Mouse (Mus musculus) hindbrain, embryonic 12.5 days (tissue): ENCODE data around the gene Gm7876. TPM values are rescaled to one million over a fixed set of nuclear protein-coding genes. Genes with fewer than 3 reads are reported as not detected.
A peak's percentile ranks its signal among the peaks of the same experiment; 100 is the strongest.
"Not testable (repeated sequence)": the region's sequence is repeated elsewhere in the genome, so short reads cannot be mapped to it uniquely, and the experiment has no call there.

ENCODE experiments used
- ATAC-seq: fragments of 200-750 bp; cut with Nextera tagmentation; 2 replicates; pipeline ENCODE4 v1.8.0; 2017; ENCODE audit warnings: moderate TSS enrichment; ENCODE audit not compliant: low FRiP score
- H3K27ac ChIP-seq: fragments of 300-500 bp; sonication (generic); 2 replicates; pipeline ENCODE4 v1.5.1; 2016; ENCODE audit warnings: mild to moderate bottlenecking
- H3K27me3 ChIP-seq: fragments of 300-500 bp; sonication (generic); 2 replicates; pipeline ENCODE4 v1.6.1; 2016; ENCODE audit warnings: mild to moderate bottlenecking
- H3K36me3 ChIP-seq: fragments of 300-500 bp; sonication (generic); 2 replicates; pipeline ENCODE4 v1.6.1; 2016; ENCODE audit warnings: mild to moderate bottlenecking
- H3K4me1 ChIP-seq: fragments of 300-500 bp; sonication (generic); 2 replicates; pipeline ENCODE4 v1.6.1; 2016
- H3K4me2 ChIP-seq: fragments of 300-500 bp; sonication (generic); replicated peaks from 2 replicates; pipeline ENCODE4 v1.6.1; 2016; ENCODE audit warnings: mild to moderate bottlenecking
- H3K4me3 ChIP-seq: fragments of 300-500 bp; sonication (generic); 2 replicates; pipeline ENCODE4 v1.5.1; 2016; ENCODE audit warnings: mild to moderate bottlenecking
- H3K9ac ChIP-seq: fragments of 300-500 bp; sonication (generic); 2 replicates; pipeline ENCODE4 v1.6.1; 2016; ENCODE audit warnings: mild to moderate bottlenecking, moderate library complexity
- H3K9me3 ChIP-seq: fragments of 300-500 bp; sonication (generic); replicated peaks from 2 replicates; pipeline ENCODE4 v1.6.1; 2016; ENCODE audit warnings: mild to moderate bottlenecking
- WGBS: fragments of 180-500 bp; shearing (Covaris S2); methylation state at CpG from one replicate; pipeline ENCODE4 v1.1.7; 2016; 5-methylcytosine and 5-hydroxymethylcytosine counted together
- polyA plus RNA-seq: library from polyadenylated mRNA; unstranded; fragments of >200 nt; fragmentation: Nextera tagmentation; extraction: Ambion mirVana; gene quantifications from 2 replicates; pipeline ENCODE4 v1.2.1, GENCODE M21; 2016

Gm7876 gene
- polyA plus RNA-seq: not detected in 2 replicates

GRCm38 (mm10) chr14:4708938-4709337, at the start of gene Gm7876:
Gene Gm7876, plus strand, starts transcription at chr14:4709238.
- H3K9me3 ChIP-seq, H3K27me3 ChIP-seq, H3K4me1 ChIP-seq, H3K27ac ChIP-seq, H3K4me3 ChIP-seq, ATAC-seq, H3K9ac ChIP-seq, H3K36me3 ChIP-seq, H3K4me2 ChIP-seq: not testable (repeated sequence)
- 68% methylated on average over 1 of the region's 2 CpGs for WGBS

GRCm38 (mm10) chr14:4663892-4664291, 45.1 kb upstream of the Gm7876 start, which contains the start of gene Gm3239:
Gene Gm3239, plus strand, starts transcription at chr14:4664192.
- not testable (repeated sequence) for H3K27me3 ChIP-seq, H3K36me3 ChIP-seq, H3K4me1 ChIP-seq, H3K4me3 ChIP-seq, H3K9ac ChIP-seq, ATAC-seq, H3K9me3 ChIP-seq, H3K4me2 ChIP-seq, H3K27ac ChIP-seq
- no CpG with 5 or more reads among the region's 2 CpGs for WGBS

GRCm38 (mm10) chr14:4726038-4726880, 17.2 kb downstream of the Gm7876 start, which contains the start of gene Gm3252:
Gene Gm3252, plus strand, starts transcription at chr14:4726775.
- not testable (repeated sequence) for H3K27ac ChIP-seq, H3K9me3 ChIP-seq, H3K36me3 ChIP-seq, H3K4me1 ChIP-seq, H3K9ac ChIP-seq, ATAC-seq, H3K27me3 ChIP-seq
- 4% methylated on average over 10 of the region's 47 CpGs for WGBS
- Histone ChIP-seq H3K4me2 (peak within 1 kb of the TSS; percentile 47), H3K4me3 (peak within 1 kb of the TSS; percentile 32)

Other genes with a start within 250 kb of the Gm7876 start
- not detected in 2 replicates for gene Gm3182, start 227.5 kb upstream of the Gm7876 start, polyA plus RNA-seq
- gene Gm3047, start 153.8 kb upstream of the Gm7876 start, polyA plus RNA-seq: not detected in 2 replicates
- not detected in 2 replicates for gene Gm8159, start 76.9 kb upstream of the Gm7876 start, polyA plus RNA-seq
- gene Gm3239, start 45.0 kb upstream of the Gm7876 start, polyA plus RNA-seq: 0.23 TPM in 1 of 2 replicates, not detected in the other
- 0.65 and 1.0 TPM in 2 replicates for gene Gm3252, start 17.5 kb downstream of the Gm7876 start, polyA plus RNA-seq
- gene Gm9602, start 67.1 kb downstream of the Gm7876 start, polyA plus RNA-seq: not detected in 2 replicates
- gene Gm3269, start 128.9 kb downstream of the Gm7876 start, polyA plus RNA-seq: not detected in 2 replicates
- 0.61 and 2.2 TPM in 2 replicates for gene Gm3264, start 146.3 kb downstream of the Gm7876 start, polyA plus RNA-seq
- 0.18 TPM in 1 of 2 replicates, not detected in the other for gene Gm3278, start 183.2 kb downstream of the Gm7876 start, polyA plus RNA-seq